Mouse (Mus musculus): ENCODE measurements around the gene Chpf.

Gene Chpf

GRCm38 (mm10) chr1:75440661-75441060 lies 38.4 kb downstream of the Chpf start:
- DNase-seq = peak; percentile 56 to 61

DNA sequence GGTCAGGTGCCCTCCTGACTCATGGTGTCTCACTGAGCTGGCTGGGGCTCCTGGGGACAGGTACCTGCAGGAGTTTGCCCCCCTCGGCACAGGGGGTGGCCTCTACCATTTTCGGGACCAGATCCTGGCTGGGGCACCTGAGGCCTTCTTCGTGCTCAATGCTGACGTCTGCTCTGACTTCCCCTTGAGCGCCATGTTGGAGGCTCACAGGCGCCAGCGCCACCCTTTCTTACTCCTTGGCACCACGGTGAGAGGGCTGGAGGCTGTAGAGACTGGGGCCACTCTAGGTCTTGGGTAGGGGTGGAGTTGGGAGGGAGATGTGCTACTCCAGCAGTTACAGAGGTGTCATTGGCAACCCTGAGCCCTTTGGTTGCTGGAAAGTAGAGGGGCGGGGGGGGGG lies 40.3 kb downstream of the Chpf start:
- DNase-seq = no peak

GRCm38 (mm10) chr1:75435475-75436328 lies 43.4 kb downstream of the Chpf start, which contains the start of gene Gmppa:
Gene Gmppa (plus strand): TSS chr1:75435930.
- DNase-seq = peak; percentile 80 to 91

DNA sequence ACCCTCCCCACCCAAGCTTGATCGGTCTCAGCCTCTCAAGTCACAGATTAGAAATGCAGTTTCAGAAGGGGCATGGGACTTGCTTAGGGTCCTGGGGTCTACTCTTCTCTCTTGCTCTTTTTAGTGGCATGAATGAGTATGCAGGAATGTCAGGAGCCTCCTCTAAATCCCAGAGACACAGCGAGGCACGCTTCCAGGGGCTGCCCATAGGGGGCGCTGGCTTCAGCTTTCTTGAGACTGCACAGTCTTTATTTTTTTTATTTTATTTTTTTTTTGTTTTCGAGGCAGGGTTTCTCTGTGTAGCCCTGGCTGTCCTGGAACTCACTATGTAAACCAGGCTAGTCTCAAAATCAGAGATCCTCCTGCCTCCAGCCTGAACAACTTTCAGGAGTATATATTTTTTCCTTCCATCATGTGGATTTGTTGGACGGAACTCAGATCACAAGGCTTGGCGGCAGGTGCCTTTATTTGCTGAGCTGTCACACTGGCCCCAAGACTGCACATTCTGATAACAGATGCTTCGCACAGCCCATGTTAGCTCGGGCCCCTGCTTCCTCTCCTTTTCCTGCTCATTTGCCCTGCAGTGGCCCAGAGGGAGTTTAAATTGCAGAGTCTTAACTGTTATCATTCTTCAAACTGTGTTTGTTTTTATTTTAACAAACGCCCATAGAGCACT lies 53.2 kb downstream of the Chpf start:
- DNase-seq = peak; percentile 74 to 79
